ENCODE assay signal across 8 mouse cellular contexts in the genomic region with DNA sequence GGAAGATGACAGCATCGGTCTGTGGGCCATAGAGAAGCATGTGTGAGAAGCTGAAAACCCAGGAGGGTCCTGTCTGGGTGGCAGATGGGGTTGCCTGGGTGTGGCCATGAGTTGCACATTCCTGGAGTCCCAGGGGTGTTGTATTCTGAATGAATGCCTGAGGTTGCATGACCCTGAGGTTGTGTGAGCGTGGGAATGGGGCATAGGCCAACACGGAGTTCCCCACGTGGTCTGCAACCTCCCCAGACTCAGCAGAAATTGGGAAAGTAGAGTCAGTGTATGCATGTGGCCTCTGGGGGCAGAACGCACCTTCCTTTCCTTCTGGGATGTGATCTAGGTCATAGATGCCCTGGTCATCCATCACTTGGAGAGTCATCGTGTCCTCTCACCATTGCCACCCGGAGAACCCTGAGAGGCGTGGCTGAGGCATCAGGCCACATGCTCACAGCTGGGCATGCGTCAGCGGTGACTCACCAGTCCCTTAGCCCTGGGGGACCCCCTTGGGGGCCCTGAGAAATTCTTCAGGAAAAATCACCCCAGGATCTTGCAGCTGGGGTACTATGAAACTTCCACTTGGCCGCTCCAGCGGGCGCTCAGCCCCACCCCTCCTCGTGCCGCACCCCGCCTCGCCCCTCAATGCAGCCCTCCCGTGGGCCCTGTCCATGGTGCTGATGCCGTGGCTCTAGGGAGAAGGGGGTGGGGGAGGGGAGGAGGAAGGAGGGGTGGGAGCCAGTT. TPM values are rescaled to one million over a fixed set of nuclear protein-coding genes. Genes with fewer than 3 reads are reported as not detected.
A peak's percentile ranks its signal among the peaks of the same experiment; 100 is the strongest.
DNase-seq lines count a peak whose midpoint lies in the region; ATAC-seq lines count a peak whose summit lies in the region.

No protein-coding gene starts in this region.

- peak overlapping the region; percentile 34; the same call in 1 of the 2 replicates for H3K4me2 ChIP-seq in heart, embryonic 12.5 days

- WGBS in heart, embryonic 12.5 days, result 11% methylated on average over 19 of the region's 19 CpGs

- no peak overlapping the region for H3K27ac ChIP-seq in heart, embryonic 12.5 days (ENCODE audit: poor library complexity, severe bottlenecking)

- no peaks in the 10 kb centered on the region for H3K36me3 ChIP-seq in heart, embryonic 12.5 days

- H3K9me3 ChIP-seq in heart, embryonic 12.5 days (replicated peaks), result no peaks in the 10 kb centered on the region

- peaks cover 51% of the 10 kb centered on the region for H3K27me3 ChIP-seq in heart, embryonic 12.5 days (replicated peaks)

- no peak overlapping the region for H3K9ac ChIP-seq in heart, embryonic 12.5 days

- no peak overlapping the region for H3K4me3 ChIP-seq in heart, embryonic 12.5 days

- DNase-seq in CD4-positive, CD25-positive, alpha-beta regulatory T cell, adult 2 months (ENCODE audit: low read depth, low spot score), result peak; percentile 34
- DNase-seq in 416B (ENCODE audit: low read depth), result peak; percentile 8
- DNase-seq in c-Kit-positive CD71-positive TER-119-positive erythroid progenitor cells, embryonic 14.5 days (ENCODE audit: low spot score), result peak; percentile 10
- peak; percentile 67 for DNase-seq in liver
- DNase-seq in thymus, postnatal 25 days, result peak; percentile 26
- no peak for DNase-seq in MN1 (ENCODE audit: low spot score)

- ATAC-seq in CD4-positive, CD25-positive, alpha-beta regulatory T cell, adult 4 months, result no peak
- no peak for ATAC-seq in heart, embryonic 12.5 days (ENCODE audit: insufficient number of reproducible peaks, low FRiP score)

- H3K4me1 ChIP-seq in heart, embryonic 12.5 days (replicated peaks), result peaks cover 7% of the 10 kb centered on the region

RNA-seq across cellular contexts. Expression of a gene that starts 2.2 kb away (rescaled TPM):
- polyA plus RNA-seq in CD4-positive, CD25-positive, alpha-beta regulatory T cell, adult 4 months (2017; shearing (Covaris generic)), result not detected
- 0.05 and 0.06 TPM in 2 replicates for polyA plus RNA-seq in heart, embryonic 12.5 days (2016; fragmentation: Nextera tagmentation; extraction: Ambion mirVana)

RNA-seq across cellular contexts. Expression of a gene that starts 5.6 kb away (rescaled TPM):
- not detected for polyA plus RNA-seq in CD4-positive, CD25-positive, alpha-beta regulatory T cell, adult 4 months (2017; shearing (Covaris generic))
- not detected in 2 replicates for polyA plus RNA-seq in heart, embryonic 12.5 days (2016; fragmentation: Nextera tagmentation; extraction: Ambion mirVana)

RNA-seq across cellular contexts. Expression of a gene that starts 55.7 kb away (rescaled TPM):
- 10 to 100 TPM; 13.8 to 24.3 TPM for polyA plus RNA-seq in CD4-positive, CD25-positive, alpha-beta regulatory T cell, adult 4 months (2017; shearing (Covaris generic))
- polyA plus RNA-seq in heart, embryonic 12.5 days (2016; fragmentation: Nextera tagmentation; extraction: Ambion mirVana), result 6.5 and 7.1 TPM in 2 replicates
